Mouse (Mus musculus): ENCODE results near the gene Mms19.

Gene Mms19

DNA sequence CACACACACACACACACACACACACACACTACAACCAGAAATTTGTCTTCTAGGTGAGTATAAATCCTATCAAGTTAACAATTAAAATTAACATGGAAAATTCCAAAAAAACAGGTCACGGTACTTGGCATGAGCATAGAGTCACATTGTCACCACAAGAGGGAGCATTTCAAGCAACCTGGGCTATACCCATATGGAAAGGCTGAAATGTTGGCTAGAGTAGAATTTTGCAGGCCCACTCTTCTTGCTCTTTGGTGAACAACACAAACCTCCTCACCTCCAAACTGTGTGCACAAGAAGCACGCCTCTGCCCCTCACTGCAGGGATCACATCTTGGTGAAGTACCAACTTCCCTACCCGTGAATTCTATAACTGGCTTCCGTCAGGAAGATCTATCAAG is 82.1 kb downstream of the Mms19 start:
- DNase-seq (ENCODE audit: low spot score), result no peak

GRCm38 (mm10) chr19:41896319-41896711 is 84.6 kb downstream of the Mms19 start:
- no peak for DNase-seq (ENCODE audit: low spot score)

DNA sequence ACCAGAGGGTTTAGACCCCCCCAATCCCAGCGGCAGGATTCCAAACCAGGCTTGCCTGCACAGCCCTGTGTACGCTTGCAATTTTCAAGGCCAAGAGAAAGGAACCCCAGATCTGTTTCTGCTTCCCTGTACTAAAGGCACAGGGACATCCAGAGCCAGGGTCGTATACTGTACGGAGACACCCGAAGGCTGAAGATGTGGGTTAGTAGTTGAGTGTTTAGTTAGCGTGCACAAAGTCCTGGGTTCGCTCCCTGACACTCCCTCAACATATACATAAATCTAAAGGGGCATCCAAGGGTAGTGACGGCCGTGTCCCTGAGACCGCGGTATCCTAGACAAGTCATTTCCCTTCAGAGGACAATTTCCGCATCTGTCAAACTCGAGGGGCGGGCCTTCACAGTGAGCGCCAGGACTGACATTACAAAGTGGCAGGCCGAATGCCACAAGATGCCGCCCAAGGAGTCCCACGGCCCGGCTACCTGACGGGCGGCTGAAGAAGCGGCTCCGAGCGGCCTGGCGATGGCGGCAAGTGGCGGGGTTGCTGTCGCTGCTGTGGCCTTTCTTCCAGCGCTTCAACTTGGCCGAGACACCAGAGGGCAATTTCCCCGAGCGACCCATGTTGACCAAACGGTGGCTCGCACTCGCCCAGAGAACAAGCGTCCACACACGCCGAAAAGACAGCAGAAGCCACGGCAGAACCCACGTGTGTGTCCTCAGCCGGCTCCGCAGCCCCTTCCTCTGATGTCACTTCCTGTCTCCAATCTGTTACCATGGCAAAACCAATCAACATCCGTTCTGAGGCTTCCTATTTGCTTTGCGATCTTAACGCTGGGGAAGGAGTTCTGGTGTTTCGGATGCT is 85.3 kb downstream of the Mms19 start, which contains the start of gene Rrp12:
TSS of gene Rrp12 (minus strand) at position 714 of the 859 bp plus-strand sequence.
- peak; percentile 74 for DNase-seq (ENCODE audit: low spot score)

DNA sequence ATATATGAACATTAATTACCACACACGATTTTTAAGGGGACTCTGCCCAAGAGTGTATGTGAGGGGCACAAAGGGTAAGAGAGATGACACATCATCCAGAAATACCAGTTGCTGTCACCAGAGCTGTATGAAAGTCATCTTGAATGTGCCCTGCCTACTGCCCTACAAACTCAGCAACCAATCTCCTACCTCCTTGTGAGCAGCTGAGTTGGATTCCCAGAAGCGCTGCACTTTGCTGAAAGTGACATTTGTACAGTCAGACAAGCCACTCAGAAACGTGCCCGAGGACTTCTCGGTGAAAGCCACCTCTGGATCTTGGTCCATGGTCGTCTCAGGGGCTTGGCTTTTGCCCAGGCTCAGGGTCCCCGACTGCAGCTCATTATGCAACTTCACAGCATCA is 86.0 kb downstream of the Mms19 start:
- no peak for DNase-seq (ENCODE audit: low spot score)

Measured in testis, postnatal 10 days (tissue).